Mouse (Mus musculus) kidney, embryonic 16.5 days (tissue): ENCODE results near the gene Tmed11. TPM values are rescaled to one million over a fixed set of nuclear protein-coding genes. Genes with fewer than 3 reads are reported as not detected.
"Not testable (repeated sequence)": the region's sequence is repeated elsewhere in the genome, so short reads cannot be mapped to it uniquely, and the experiment has no call there.

Experiments used
- ATAC-seq: fragments of 200-750 bp; cut with Nextera tagmentation; 2 replicates; pipeline ENCODE4 v1.8.0; 2017; ENCODE audit warnings: moderate TSS enrichment; ENCODE audit not compliant: low FRiP score, low TSS enrichment
- H3K27ac ChIP-seq: fragments of 300-500 bp; sonication (generic); 2 replicates; pipeline ENCODE4 v1.5.1; 2014; ENCODE audit warnings: low read length
- H3K27me3 ChIP-seq: fragments of 300-500 bp; sonication (generic); 2 replicates; pipeline ENCODE4 v1.6.1; 2014; ENCODE audit warnings: low read length, control low read depth, mixed read lengths; ENCODE audit not compliant: insufficient read depth
- H3K36me3 ChIP-seq: fragments of 300-500 bp; sonication (generic); 2 replicates; pipeline ENCODE4 v1.6.1; 2014; ENCODE audit warnings: low read length, control low read depth, mixed read lengths; ENCODE audit not compliant: insufficient read depth
- H3K4me1 ChIP-seq: fragments of 300-500 bp; sonication (generic); 2 replicates; pipeline ENCODE4 v1.6.1; 2014; ENCODE audit warnings: low read length, control low read depth, mixed read lengths; ENCODE audit not compliant: insufficient read depth
- H3K4me2 ChIP-seq: fragments of 300-500 bp; sonication (generic); replicated peaks from 2 replicates; pipeline ENCODE4 v1.6.1; 2014; ENCODE audit warnings: low read depth, low read length
- H3K4me3 ChIP-seq: fragments of 300-500 bp; sonication (generic); 2 replicates; pipeline ENCODE4 v1.5.1; 2014; ENCODE audit warnings: mild to moderate bottlenecking, low read length
- H3K9ac ChIP-seq: fragments of 300-500 bp; sonication (generic); replicated peaks from 2 replicates; pipeline ENCODE4 v1.6.1; 2014; ENCODE audit warnings: low read length
- H3K9me3 ChIP-seq: fragments of 300-500 bp; sonication (generic); 2 replicates; pipeline ENCODE4 v1.6.1; 2016; ENCODE audit warnings: low read length, control low read depth
- WGBS: fragments of 180-500 bp; shearing (Covaris S2); extraction: QIAGEN DNeasy Blood & Tissue Kit; methylation state at CpG from one replicate; pipeline ENCODE4 v1.1.7; 2014; 5-methylcytosine and 5-hydroxymethylcytosine counted together
- polyA plus RNA-seq: library from polyadenylated mRNA; unstranded; fragments of >200 nt; fragmentation: Nextera tagmentation; extraction: Ambion mirVana; gene quantifications from 2 replicates; pipeline ENCODE4 v1.2.1, GENCODE M21; 2015

Gene Tmed11
- not detected in 2 replicates for polyA plus RNA-seq

- not testable (repeated sequence) for H3K27ac ChIP-seq, H3K36me3 ChIP-seq, H3K4me1 ChIP-seq, H3K4me3 ChIP-seq, H3K9ac ChIP-seq, H3K4me2 ChIP-seq, H3K9me3 ChIP-seq, ATAC-seq, H3K27me3 ChIP-seq
- 67% methylated on average over 2 of the region's 2 CpGs for WGBS
Measured at GRCm38 (mm10) chr5:108795263-108795662, at the start of gene Tmed11. Gene Tmed11 (minus strand): TSS chr5:108795363.

- no peak overlapping the region for H3K9ac ChIP-seq
- no peaks in the 10 kb centered on the region for H3K9me3 ChIP-seq
- no peak overlapping the region for H3K4me2 ChIP-seq
- H3K4me3 ChIP-seq, result no peak overlapping the region
- no peak overlapping the region for H3K27ac ChIP-seq
- H3K4me1 ChIP-seq, result no peaks in the 10 kb centered on the region
- no peaks in the 10 kb centered on the region for H3K27me3 ChIP-seq
- 69% methylated on average over 1 of the region's 1 CpGs for WGBS
- ATAC-seq, result no peak
- no peaks in the 10 kb centered on the region for H3K36me3 ChIP-seq
Measured at GRCm38 (mm10) chr5:108836156-108836555, 41.0 kb upstream of the Tmed11 start.

GRCm38 (mm10) chr5:108823276-108823675 is 28.1 kb upstream of the Tmed11 start:
- Histone ChIP-seq H3K27me3 (no peaks in the 10 kb centered on the region), H3K36me3 (no peaks in the 10 kb centered on the region), H3K4me3 (no peak overlapping the region), H3K27ac (no peak overlapping the region), H3K4me2 (no peak overlapping the region), H3K9ac (no peak overlapping the region), H3K9me3 (no peaks in the 10 kb centered on the region), H3K4me1 (no peaks in the 10 kb centered on the region)
- no peak for ATAC-seq
- 83% methylated on average over 2 of the region's 2 CpGs for WGBS

GRCm38 (mm10) chr5:108808750-108809149 is 13.6 kb upstream of the Tmed11 start, which contains the start of gene Vmn2r8:
Gene Vmn2r8 (minus strand): TSS chr5:108808850.
- not testable (repeated sequence) for H3K36me3 ChIP-seq, H3K27ac ChIP-seq, H3K4me3 ChIP-seq, ATAC-seq, H3K4me2 ChIP-seq, H3K9me3 ChIP-seq, H3K4me1 ChIP-seq, H3K9ac ChIP-seq, H3K27me3 ChIP-seq
- 75% methylated on average over 2 of the region's 2 CpGs for WGBS

GRCm38 (mm10) chr5:108803646-108804045 is 8.5 kb upstream of the Tmed11 start:
- Histone ChIP-seq H3K27me3 (no peaks in the 10 kb centered on the region), H3K36me3 (no peaks in the 10 kb centered on the region), H3K9me3 (no peaks in the 10 kb centered on the region), H3K4me3 (no peak overlapping the region), H3K4me1 (no peaks in the 10 kb centered on the region), H3K9ac (no peak overlapping the region), H3K27ac (no peak overlapping the region), H3K4me2 (no peak overlapping the region)
- ATAC-seq, result no peak
- 67% methylated on average over 1 of the region's 1 CpGs for WGBS

- not testable (repeated sequence) for H3K36me3 ChIP-seq, H3K9ac ChIP-seq, ATAC-seq, H3K27ac ChIP-seq, H3K27me3 ChIP-seq, H3K4me3 ChIP-seq, H3K9me3 ChIP-seq, H3K4me2 ChIP-seq, H3K4me1 ChIP-seq
- 34% methylated on average over 1 of the region's 1 CpGs for WGBS
Measured at GRCm38 (mm10) chr5:108790385-108790784, 4.8 kb downstream of the Tmed11 start.

GRCm38 (mm10) chr5:108774630-108775306 is 20.4 kb downstream of the Tmed11 start, which contains the start of gene Rnf212:
Gene Rnf212 (minus strand): TSS chr5:108774982.
- Histone ChIP-seq H3K9me3 (0 out of 2 replicates have a peak, but pooled peaks cover 5% of the 10 kb centered on the region), H3K27ac (no peak within 1 kb of the TSS), H3K36me3 (no peaks in the 10 kb centered on the region), H3K4me3 (no peak within 1 kb of the TSS), H3K9ac (no peak within 1 kb of the TSS), H3K4me2 (no peak within 1 kb of the TSS), H3K27me3 (no peaks in the 10 kb centered on the region), H3K4me1 (no peaks in the 10 kb centered on the region)
- 75% methylated on average over 40 of the region's 40 CpGs for WGBS
- no peak for ATAC-seq

- WGBS, result 79% methylated on average over 2 of the region's 2 CpGs
- H3K4me2 ChIP-seq, result no peak overlapping the region
- no peaks in the 10 kb centered on the region for H3K4me1 ChIP-seq
- no peaks in the 10 kb centered on the region for H3K27me3 ChIP-seq
- H3K9ac ChIP-seq, result no peak overlapping the region
- H3K4me3 ChIP-seq, result no peak overlapping the region
- no peak for ATAC-seq
- H3K27ac ChIP-seq, result no peak overlapping the region
- H3K36me3 ChIP-seq, result no peaks in the 10 kb centered on the region
- no peaks in the 10 kb centered on the region for H3K9me3 ChIP-seq
Measured at GRCm38 (mm10) chr5:108760002-108760401, 35.2 kb downstream of the Tmed11 start.

- Histone ChIP-seq H3K27ac (no peak overlapping the region), H3K9ac (no peak overlapping the region), H3K9me3 (no peaks in the 10 kb centered on the region), H3K36me3 (no peaks in the 10 kb centered on the region), H3K4me3 (no peak overlapping the region), H3K4me2 (no peak overlapping the region), H3K4me1 (no peaks in the 10 kb centered on the region), H3K27me3 (no peaks in the 10 kb centered on the region)
- ATAC-seq, result no peak
- WGBS, result 63% methylated on average over 3 of the region's 3 CpGs
Measured at GRCm38 (mm10) chr5:108758396-108758795, 36.8 kb downstream of the Tmed11 start.

- 84% methylated on average over 4 of the region's 4 CpGs for WGBS
- not testable (repeated sequence) for H3K9ac ChIP-seq, H3K27me3 ChIP-seq, H3K27ac ChIP-seq, H3K4me2 ChIP-seq, H3K4me3 ChIP-seq, H3K4me1 ChIP-seq, ATAC-seq, H3K9me3 ChIP-seq, H3K36me3 ChIP-seq
Measured at GRCm38 (mm10) chr5:108751258-108751657, 43.9 kb downstream of the Tmed11 start.
